Mouse (Mus musculus) CH12.LX (cell line): ENCODE results near the gene Slc24a5. TPM values are rescaled to one million over a fixed set of nuclear protein-coding genes. Genes with fewer than 3 reads are reported as not detected.

ENCODE experiments used
- DNase-seq: peaks from one replicate; pipeline ENCODE4 v3.0.0-alpha.2; 2013; ENCODE audit errors: extremely low read depth
- H3K27ac ChIP-seq: 2 replicates; pipeline ENCODE4 v1.5.1; 2012; ENCODE audit warnings: low read depth, mild to moderate bottlenecking, control low read depth, moderate library complexity; ENCODE audit not compliant: insufficient read depth
- H3K27me3 ChIP-seq: replicated peaks from 2 replicates; pipeline ENCODE3; 2012; ENCODE audit warnings: inconsistent platforms
- H3K36me3 ChIP-seq, 2 experiments: replicated peaks in 1 of 2; 2 replicates each; pipeline versions ENCODE3 to v1.6.1; 2012; ENCODE audit warnings: inconsistent platforms in 1 of 2, low read length in 1 of 2, mild to moderate bottlenecking in 1 of 2, mixed read lengths in 1 of 2, moderate library complexity in 1 of 2; ENCODE audit not compliant: control insufficient read depth in 1 of 2, insufficient read depth in 1 of 2
- H3K4me1 ChIP-seq, 2 experiments: 2 replicates each; pipeline ENCODE4 v1.6.1; 2012; ENCODE audit warnings: inconsistent platforms in 1 of 2, moderate library complexity in 1 of 2; ENCODE audit not compliant: insufficient read depth in 2 of 2, control insufficient read depth in 1 of 2
- H3K4me2 ChIP-seq: 2 replicates; pipeline ENCODE4 v1.6.1; 2012; ENCODE audit warnings: low read depth, mild to moderate bottlenecking, control low read depth; ENCODE audit not compliant: poor library complexity, insufficient read depth, severe bottlenecking
- H3K4me3 ChIP-seq, 3 experiments: fragments of 150-350 bp in 1 of 3; sonication (generic) in 1 of 3; replicated peaks in 1 of 3; 2 replicates each; pipeline versions ENCODE3 to v1.5.1; 2011 to 2012; ENCODE audit warnings: low read depth in 2 of 3, low read length in 2 of 3, mild to moderate bottlenecking in 2 of 3, moderate library complexity in 2 of 3, control low read depth in 1 of 3, improper control_type of control experiment in 1 of 3, inconsistent platforms in 1 of 3, mixed read lengths in 1 of 3; ENCODE audit not compliant: poor library complexity in 1 of 3
- H3K79me2 ChIP-seq: replicated peaks from 2 replicates; pipeline ENCODE4 v1.6.1; 2012; ENCODE audit warnings: mild to moderate bottlenecking, moderate library complexity; ENCODE audit not compliant: control insufficient read depth, poor library complexity, insufficient read depth, severe bottlenecking; ENCODE audit errors: extremely low read depth
- H3K9ac ChIP-seq: 2 replicates; pipeline ENCODE4 v1.6.1; 2012; ENCODE audit warnings: low read depth, mild to moderate bottlenecking, control low read depth, moderate library complexity; ENCODE audit not compliant: insufficient read depth
- H3K9me3 ChIP-seq: replicated peaks from 2 replicates; pipeline ENCODE3; 2012; ENCODE audit warnings: low read length, inconsistent platforms, mixed read lengths
- CTCF ChIP-seq, 2 experiments: IDR thresholded peaks in 1 of 2; conservative IDR thresholded peaks in 1 of 2; 2 replicates each; pipeline ENCODE4 v1.5.1; 2011 to 2012; ENCODE audit warnings: low read depth in 2 of 2, low read length in 2 of 2, improper control_type of control experiment in 1 of 2, inconsistent platforms in 1 of 2, mild to moderate bottlenecking in 1 of 2, moderate library complexity in 1 of 2
- E2F4 ChIP-seq: IDR thresholded peaks from 2 replicates; pipeline ENCODE4 v1.6.1; 2011; ENCODE audit warnings: low read depth, low read length, improper control_type of control experiment; ENCODE audit not compliant: insufficient replicate concordance
- EP300 ChIP-seq: IDR thresholded peaks from 2 replicates; pipeline ENCODE4 v1.6.1; 2011; ENCODE audit warnings: low read length, improper control_type of control experiment
- ETS1 ChIP-seq: conservative IDR thresholded peaks from 2 replicates; pipeline ENCODE4 v1.6.1; 2012; ENCODE audit warnings: low read depth, mild to moderate bottlenecking, inconsistent platforms, low read length, improper control_type of control experiment, moderate library complexity
- IRF4 ChIP-seq: IDR thresholded peaks from 2 replicates; pipeline ENCODE4 v1.6.1; 2014; ENCODE audit warnings: low read depth, mild to moderate bottlenecking, inconsistent platforms, low read length, improper control_type of control experiment
- JUN ChIP-seq: IDR thresholded peaks from 2 replicates; pipeline ENCODE4 v1.6.1; 2011; ENCODE audit warnings: low read depth, mild to moderate bottlenecking, low read length, improper control_type of control experiment, moderate library complexity; ENCODE audit not compliant: insufficient read depth
- KAT2A ChIP-seq: IDR thresholded peaks from 2 replicates; pipeline ENCODE4 v1.6.1; 2012; ENCODE audit warnings: low read length, improper control_type of control experiment, inconsistent platforms; ENCODE audit not compliant: insufficient replicate concordance
- MAFK ChIP-seq: IDR thresholded peaks from 2 replicates; pipeline ENCODE4 v1.6.1; 2011; ENCODE audit warnings: low read length, improper control_type of control experiment; ENCODE audit not compliant: insufficient replicate concordance
- MAZ ChIP-seq: IDR thresholded peaks from 2 replicates; pipeline ENCODE4 v1.6.1; 2012; ENCODE audit warnings: low read depth, mild to moderate bottlenecking, inconsistent platforms, low read length, improper control_type of control experiment, moderate library complexity
- MEF2A ChIP-seq: IDR thresholded peaks from 2 replicates; pipeline ENCODE4 v1.6.1; 2014; ENCODE audit warnings: low read depth, mild to moderate bottlenecking, inconsistent platforms, low read length, improper control_type of control experiment, borderline replicate concordance
- MXI1 ChIP-seq: IDR thresholded peaks from 2 replicates; pipeline ENCODE4 v1.6.1; 2011; ENCODE audit warnings: mild to moderate bottlenecking, low read depth, low read length, improper control_type of control experiment
- NELFE ChIP-seq: IDR thresholded peaks from 2 replicates; pipeline ENCODE4 v1.6.1; 2011; ENCODE audit warnings: low read depth, low read length, improper control_type of control experiment
- RAD21 ChIP-seq: IDR thresholded peaks from 2 replicates; pipeline ENCODE4 v1.6.1; 2011; ENCODE audit warnings: low read depth, mild to moderate bottlenecking, low read length, improper control_type of control experiment, moderate library complexity
- RCOR1 ChIP-seq: conservative IDR thresholded peaks from 2 replicates; pipeline ENCODE4 v1.6.1; 2012; ENCODE audit warnings: low read depth, mild to moderate bottlenecking, inconsistent platforms, low read length, improper control_type of control experiment
- SIN3A ChIP-seq: IDR thresholded peaks from 2 replicates; pipeline ENCODE4 v1.6.1; 2012; ENCODE audit warnings: low read length, improper control_type of control experiment, inconsistent platforms
- TBP ChIP-seq: conservative IDR thresholded peaks from 2 replicates; pipeline ENCODE4 v1.6.1; 2011; ENCODE audit warnings: low read depth, low read length, improper control_type of control experiment
- TCF12 ChIP-seq: IDR thresholded peaks from 2 replicates; pipeline ENCODE4 v1.6.1; 2014; ENCODE audit warnings: low read depth, mild to moderate bottlenecking, inconsistent platforms, low read length, improper control_type of control experiment
- USF1 ChIP-seq: IDR thresholded peaks from 2 replicates; pipeline ENCODE4 v1.6.1; 2014; ENCODE audit warnings: low read depth, mild to moderate bottlenecking, inconsistent platforms, low read length, improper control_type of control experiment
- ZNF384 ChIP-seq: IDR thresholded peaks from 2 replicates; pipeline ENCODE4 v1.6.1; 2012; ENCODE audit warnings: low read depth, low read length, improper control_type of control experiment, inconsistent platforms
- dilution Hi-C: fragments of 300-500 bp; cut with MboI; formaldehyde crosslinking; loops from 2 replicates; pipeline ENCODE4 v1.14.3; 2020; ENCODE audit warnings: low sequenced_read_pairs; ENCODE audit not compliant: extremely low pct_unique_long_range_greater_than_20kb, extremely low pct_ligation_motif_present
- in situ Hi-C: fragments of 300-500 bp; cut with MboI; formaldehyde crosslinking; loops from 3 replicates; pipeline ENCODE4 v1.14.3; 2019; ENCODE audit warnings: low sequenced_read_pairs, low pct_ligation_motif_present, low pct_unique_long_range_greater_than_20kb, mixed read lengths
- polyA plus RNA-seq: library from polyadenylated mRNA; unstranded; fragments of >175 nt; gene quantifications from 2 replicates; pipeline ENCODE4 v1.2.1, GENCODE M21; 2012; ENCODE audit warnings: low read depth; ENCODE audit not compliant: insufficient read length
- total RNA-seq, 2 experiments: library from RNA; depleted of rRNA; stranded (reverse); fragments of 300-350 nt in 1 of 2; fragments of >200 nt in 1 of 2; gene quantifications; 2 replicates each; pipeline ENCODE4 v1.2.3; 2012 to 2014

Gene Slc24a5
- total and polyA plus RNA-seq, 3 experiments: not detected

DNA sequence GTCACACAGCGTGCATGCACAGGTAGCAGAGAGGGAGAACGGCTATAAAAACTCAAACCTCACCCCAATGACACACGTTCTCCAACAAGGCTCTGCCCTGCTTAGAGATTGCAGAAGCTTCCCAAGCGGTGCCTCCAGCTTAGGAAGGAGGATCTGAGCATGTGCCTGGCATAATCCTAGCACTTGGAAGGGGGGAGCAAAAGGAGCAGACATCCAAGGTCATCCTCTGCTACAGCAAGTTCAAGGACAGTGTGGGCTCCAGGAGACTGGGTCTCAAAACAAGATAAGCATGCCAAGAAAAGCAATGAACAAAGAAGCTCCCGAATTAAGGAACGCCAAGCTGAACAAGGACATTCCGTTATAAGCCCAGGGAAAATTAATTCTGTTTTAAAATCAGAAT, 6.5 kb upstream of the Slc24a5 start:
- Histone ChIP-seq H3K4me2 (no peak overlapping the region), H3K4me1 (no peaks in the 10 kb centered on the region), H3K36me3 (no peaks in the 10 kb centered on the region), H3K9ac (no peak overlapping the region), H3K9me3 (peaks cover 40% of the 10 kb centered on the region), H3K27ac (no peak overlapping the region), H3K27me3 (no peaks in the 10 kb centered on the region), H3K4me3 (no peak overlapping the region), H3K79me2 (no peaks in the 10 kb centered on the region)
- in situ Hi-C loops (no loop called here), dilution Hi-C loops (no loop called here)
- TF ChIP-seq CTCF (conservative IDR thresholded peaks at IDR 0.05 in 1 of 2, IDR thresholded peaks at IDR 0.05 in 1 of 2; ENCODE audit: low read depth in 2 of 2, low read length in 2 of 2): no peak
- TF ChIP-seq USF1: no peak
- no peak for TF ChIP-seq RAD21
- no peak for TF ChIP-seq MAZ
- TF ChIP-seq TCF12: no peak
- TF ChIP-seq ETS1: no peak
- TF ChIP-seq TBP: no peak
- TF ChIP-seq JUN: no peak
- no peak for TF ChIP-seq IRF4
- no peak for TF ChIP-seq KAT2A
- DNase-seq: no peak

DNA sequence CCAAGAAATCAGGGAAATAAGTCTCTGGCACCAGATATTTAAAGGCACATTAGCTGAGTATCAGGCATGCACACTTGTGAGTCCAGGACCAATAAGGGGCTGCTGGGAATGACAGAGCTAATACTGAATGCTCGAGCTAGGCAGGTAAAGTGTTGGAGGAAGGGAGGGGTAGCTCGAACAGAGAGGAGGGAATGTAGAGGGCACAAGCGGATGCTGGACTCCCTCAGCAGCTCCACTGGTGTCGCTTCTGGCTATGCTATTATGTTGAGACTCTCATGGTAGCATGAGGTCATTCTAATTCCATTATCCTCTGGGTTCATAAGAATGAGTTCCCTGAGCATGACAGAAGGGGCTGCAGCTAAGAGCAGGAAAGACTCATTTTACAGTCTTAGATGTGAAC, 5.0 kb upstream of the Slc24a5 start:
- no peak overlapping the region for H3K27ac ChIP-seq
- in situ Hi-C loops: no loop called here
- H3K36me3 ChIP-seq: no peaks in the 10 kb centered on the region
- no peaks in the 10 kb centered on the region for H3K27me3 ChIP-seq
- no peak for DNase-seq
- no peak overlapping the region for H3K9ac ChIP-seq
- H3K4me2 ChIP-seq: no peak overlapping the region
- peaks cover 40% of the 10 kb centered on the region for H3K9me3 ChIP-seq
- H3K4me1 ChIP-seq: no peaks in the 10 kb centered on the region
- TF ChIP-seq ZNF384: no peak
- TF ChIP-seq MAFK: no peak
- no peak for TF ChIP-seq EP300
- TF ChIP-seq RAD21: no peak
- TF ChIP-seq E2F4: no peak
- TF ChIP-seq MXI1: no peak
- no peak for TF ChIP-seq ETS1
- TF ChIP-seq USF1: no peak
- no peak for TF ChIP-seq SIN3A
- no peak for TF ChIP-seq RCOR1
- no peak for TF ChIP-seq NELFE
- TF ChIP-seq TCF12: no peak
- TF ChIP-seq MEF2A: no peak
- H3K79me2 ChIP-seq: no peaks in the 10 kb centered on the region
- no peak overlapping the region for H3K4me3 ChIP-seq
- dilution Hi-C loops: no loop called here
